Mouse (Mus musculus): ENCODE measurements around the gene Sox14. TPM values are rescaled to one million over a fixed set of nuclear protein-coding genes. Genes with fewer than 3 reads are reported as not detected.

Gene Sox14
- polyA plus RNA-seq, 1 experiment, result not detected

- H3K4me3 ChIP-seq (ENCODE audit: extremely low read depth, insufficient read depth, insufficient read length), result no peak overlapping the region
- WGBS, result 71% methylated on average over 8 of the region's 8 CpGs
These were observed 27.6 kb downstream of the Sox14 start for GRCm38 (mm10) chr9:99848327-99848726.

GRCm38 (mm10) chr9:99846820-99847219 lies 29.1 kb downstream of the Sox14 start:
- 2% methylated on average over 4 of the region's 4 CpGs for WGBS
- no peak for TF ChIP-seq POLR2A (IDR thresholded peaks at IDR 0.05; ENCODE audit: low read depth, low read length)
- peak; percentile 54; the same call in 1 of the 2 replicates for TF ChIP-seq CTCF (IDR thresholded peaks at IDR 0.05; ENCODE audit: extremely low read depth, insufficient read depth, insufficient read length, insufficient replicate concordance)
- Histone ChIP-seq H3K27me3 (ENCODE audit: control insufficient read depth, insufficient read depth, low read length) (no peaks in the 10 kb centered on the region), H3K4me3 (ENCODE audit: extremely low read depth, insufficient read depth, insufficient read length) (no peak overlapping the region), H3K4me1 (ENCODE audit: control insufficient read depth, insufficient read depth, insufficient read length) (no peaks in the 10 kb centered on the region), H3K36me3 (ENCODE audit: control insufficient read depth, insufficient read depth, low read length) (no peaks in the 10 kb centered on the region), H3K27ac (ENCODE audit: insufficient read depth, low read length) (no peak overlapping the region)
- DNase-seq (ENCODE audit: low read depth in 1 of 2, low spot score in 2 of 2), result peak in 1 of 2 experiments; percentile 15

More at GRCm38 (mm10) chr9:99848327-99848726, 27.6 kb downstream of the Sox14 start:
- no peak for TF ChIP-seq CTCF (IDR thresholded peaks at IDR 0.05; ENCODE audit: extremely low read depth, insufficient read depth, insufficient read length, insufficient replicate concordance)
- TF ChIP-seq POLR2A (IDR thresholded peaks at IDR 0.05; ENCODE audit: low read depth, low read length), result no peak
- Histone ChIP-seq H3K27ac (ENCODE audit: insufficient read depth, low read length) (no peak overlapping the region), H3K36me3 (ENCODE audit: control insufficient read depth, insufficient read depth, low read length) (no peaks in the 10 kb centered on the region), H3K27me3 (ENCODE audit: control insufficient read depth, insufficient read depth, low read length) (no peaks in the 10 kb centered on the region), H3K4me1 (ENCODE audit: control insufficient read depth, insufficient read depth, insufficient read length) (no peaks in the 10 kb centered on the region)
- DNase-seq (ENCODE audit: low read depth in 1 of 2, low spot score in 2 of 2), result no peak

GRCm38 (mm10) chr9:99839367-99839766 lies 36.6 kb downstream of the Sox14 start:
- Histone ChIP-seq H3K4me1 (ENCODE audit: control insufficient read depth, insufficient read depth, insufficient read length) (no peaks in the 10 kb centered on the region), H3K36me3 (ENCODE audit: control insufficient read depth, insufficient read depth, low read length) (no peaks in the 10 kb centered on the region), H3K4me3 (ENCODE audit: extremely low read depth, insufficient read depth, insufficient read length) (no peak overlapping the region), H3K27ac (ENCODE audit: insufficient read depth, low read length) (no peak overlapping the region), H3K27me3 (ENCODE audit: control insufficient read depth, insufficient read depth, low read length) (no peaks in the 10 kb centered on the region)
- DNase-seq (ENCODE audit: low read depth in 1 of 2, low spot score in 2 of 2), result no peak
- WGBS, result 93% methylated on average over 3 of the region's 3 CpGs
- TF ChIP-seq CTCF (IDR thresholded peaks at IDR 0.05; ENCODE audit: extremely low read depth, insufficient read depth, insufficient read length, insufficient replicate concordance), result no peak
- no peak for TF ChIP-seq POLR2A (IDR thresholded peaks at IDR 0.05; ENCODE audit: low read depth, low read length)

- Histone ChIP-seq H3K36me3 (ENCODE audit: control insufficient read depth, insufficient read depth, low read length) (no peaks in the 10 kb centered on the region), H3K27ac (ENCODE audit: insufficient read depth, low read length) (no peak overlapping the region), H3K4me3 (ENCODE audit: extremely low read depth, insufficient read depth, insufficient read length) (no peak overlapping the region), H3K4me1 (ENCODE audit: control insufficient read depth, insufficient read depth, insufficient read length) (no peaks in the 10 kb centered on the region), H3K27me3 (ENCODE audit: control insufficient read depth, insufficient read depth, low read length) (no peaks in the 10 kb centered on the region)
- WGBS, result 88% methylated on average over 7 of the region's 7 CpGs
- TF ChIP-seq CTCF (IDR thresholded peaks at IDR 0.05; ENCODE audit: extremely low read depth, insufficient read depth, insufficient read length, insufficient replicate concordance), result no peak
- no peak for TF ChIP-seq POLR2A (IDR thresholded peaks at IDR 0.05; ENCODE audit: low read depth, low read length)
- DNase-seq (ENCODE audit: low read depth in 1 of 2, low spot score in 2 of 2), result no peak
These were observed 37.1 kb downstream of the Sox14 start for GRCm38 (mm10) chr9:99838877-99839276.

- Histone ChIP-seq H3K27me3 (ENCODE audit: control insufficient read depth, insufficient read depth, low read length) (no peaks in the 10 kb centered on the region), H3K4me3 (ENCODE audit: extremely low read depth, insufficient read depth, insufficient read length) (no peak overlapping the region), H3K4me1 (ENCODE audit: control insufficient read depth, insufficient read depth, insufficient read length) (no peaks in the 10 kb centered on the region), H3K36me3 (ENCODE audit: control insufficient read depth, insufficient read depth, low read length) (no peaks in the 10 kb centered on the region), H3K27ac (ENCODE audit: insufficient read depth, low read length) (no peak overlapping the region)
- 77% methylated on average over 12 of the region's 12 CpGs for WGBS
- no peak for DNase-seq (ENCODE audit: low read depth in 1 of 2, low spot score in 2 of 2)
- TF ChIP-seq CTCF (IDR thresholded peaks at IDR 0.05; ENCODE audit: extremely low read depth, insufficient read depth, insufficient read length, insufficient replicate concordance) (no peak), POLR2A (IDR thresholded peaks at IDR 0.05; ENCODE audit: low read depth, low read length) (no peak)
These were observed 39.3 kb downstream of the Sox14 start for GRCm38 (mm10) chr9:99836707-99837106.

- Histone ChIP-seq H3K4me1 (ENCODE audit: control insufficient read depth, insufficient read depth, insufficient read length) (no peaks in the 10 kb centered on the region), H3K4me3 (ENCODE audit: extremely low read depth, insufficient read depth, insufficient read length) (no peak overlapping the region), H3K27ac (ENCODE audit: insufficient read depth, low read length) (no peak overlapping the region), H3K27me3 (ENCODE audit: control insufficient read depth, insufficient read depth, low read length) (no peaks in the 10 kb centered on the region), H3K36me3 (ENCODE audit: control insufficient read depth, insufficient read depth, low read length) (no peaks in the 10 kb centered on the region)
- no peak for DNase-seq (ENCODE audit: low read depth in 1 of 2, low spot score in 2 of 2)
- 81% methylated on average over 11 of the region's 11 CpGs for WGBS
- TF ChIP-seq POLR2A (IDR thresholded peaks at IDR 0.05; ENCODE audit: low read depth, low read length) (no peak), CTCF (IDR thresholded peaks at IDR 0.05; ENCODE audit: extremely low read depth, insufficient read depth, insufficient read length, insufficient replicate concordance) (no peak)
These were observed 40.1 kb downstream of the Sox14 start for GRCm38 (mm10) chr9:99835624-99836430.

Other genes with a start within 250 kb of the Sox14 start
- 1.7 and 2.1 TPM in 2 replicates for gene Dzip1l, start 246.7 kb downstream of the Sox14 start, polyA plus RNA-seq (2012; rRNA removed)
- not detected in 2 replicates for gene Cldn18, start 158.9 kb downstream of the Sox14 start, polyA plus RNA-seq (2012; rRNA removed)

All from spleen, adult 2 months (tissue).